Mouse (Mus musculus): ENCODE measurements around the gene Zdhhc8. TPM values are rescaled to one million over a fixed set of nuclear protein-coding genes. Genes with fewer than 3 reads are reported as not detected.

Gene Zdhhc8
- total RNA-seq, 2 experiments from 2014 or later = 18.1 to 25.1 TPM

- no peak for DNase-seq
Observed at GRCm38 (mm10) chr16:18231451-18231850, 3.5 kb downstream of the Zdhhc8 start.

GRCm38 (mm10) chr16:18231047-18231446 is 3.9 kb downstream of the Zdhhc8 start:
- DNase-seq = no peak

- DNase-seq = no peak
Observed at GRCm38 (mm10) chr16:18230617-18231016, 4.3 kb downstream of the Zdhhc8 start.

GRCm38 (mm10) chr16:18229622-18230021 is 5.3 kb downstream of the Zdhhc8 start:
- DNase-seq = peak; percentile 64 to 67

GRCm38 (mm10) chr16:18228856-18229255 is 6.1 kb downstream of the Zdhhc8 start:
- peak in 1 of 2 experiments; percentile 31 for DNase-seq

GRCm38 (mm10) chr16:18227897-18228422 is 7.0 kb downstream of the Zdhhc8 start:
- no peak for DNase-seq

- DNase-seq = no peak
Observed at GRCm38 (mm10) chr16:18227187-18227586, 7.7 kb downstream of the Zdhhc8 start.

- DNase-seq = no peak
Observed at GRCm38 (mm10) chr16:18222188-18222587, 12.7 kb downstream of the Zdhhc8 start.

- DNase-seq = no peak
Observed at GRCm38 (mm10) chr16:18221543-18221898, 13.4 kb downstream of the Zdhhc8 start.

- DNase-seq = no peak
Observed at GRCm38 (mm10) chr16:18220856-18221542, 13.9 kb downstream of the Zdhhc8 start.

- no peak for DNase-seq
Observed at GRCm38 (mm10) chr16:18220001-18220400, 14.9 kb downstream of the Zdhhc8 start.

GRCm38 (mm10) chr16:18218580-18218996 is 16.3 kb downstream of the Zdhhc8 start:
- DNase-seq = no peak

GRCm38 (mm10) chr16:18217579-18217978 is 17.4 kb downstream of the Zdhhc8 start, which contains the start of gene Ccdc188:
Ccdc188 (plus strand) TSS chr16:18217879.
- DNase-seq = no peak

- peak; percentile 34 to 45 for DNase-seq
Observed at GRCm38 (mm10) chr16:18214858-18215257, 20.1 kb downstream of the Zdhhc8 start.

- DNase-seq = no peak
Observed at GRCm38 (mm10) chr16:18213689-18214088, 21.2 kb downstream of the Zdhhc8 start.

- peak; percentile 74 to 92 for DNase-seq
Observed at GRCm38 (mm10) chr16:18211417-18212171, 23.3 kb downstream of the Zdhhc8 start.

GRCm38 (mm10) chr16:18210701-18211416 is 24.1 kb downstream of the Zdhhc8 start:
- DNase-seq = peak; percentile 45 to 81

- no peak for DNase-seq
Observed at GRCm38 (mm10) chr16:18203430-18204091, 31.4 kb downstream of the Zdhhc8 start.

GRCm38 (mm10) chr16:18202061-18202460 is 32.9 kb downstream of the Zdhhc8 start:
- DNase-seq = no peak

- no peak for DNase-seq
Observed at GRCm38 (mm10) chr16:18201620-18202019, 33.3 kb downstream of the Zdhhc8 start.

- DNase-seq = no peak
Observed at GRCm38 (mm10) chr16:18200062-18200461, 34.9 kb downstream of the Zdhhc8 start.
